Mouse (Mus musculus) ovary, postnatal 14 days (tissue): ENCODE results near the gene Olfr105-ps.

Experiments
- DNase-seq: peaks from one replicate; pipeline ENCODE4 v3.0.0; 2022; ENCODE audit warnings: low spot score

Olfr105-ps gene

GRCm38 (mm10) chr17:37378733-37379132, at the start of gene Olfr105-ps:
TSS of gene Olfr105-ps (plus strand) at chr17:37379033.
- no peak for DNase-seq

- DNase-seq: no peak
Observed at GRCm38 (mm10) chr17:37339598-37339997, 39.2 kb upstream of the Olfr105-ps start, which contains the start of gene Olfr103. TSS of gene Olfr103 (minus strand) at chr17:37339698.

DNA sequence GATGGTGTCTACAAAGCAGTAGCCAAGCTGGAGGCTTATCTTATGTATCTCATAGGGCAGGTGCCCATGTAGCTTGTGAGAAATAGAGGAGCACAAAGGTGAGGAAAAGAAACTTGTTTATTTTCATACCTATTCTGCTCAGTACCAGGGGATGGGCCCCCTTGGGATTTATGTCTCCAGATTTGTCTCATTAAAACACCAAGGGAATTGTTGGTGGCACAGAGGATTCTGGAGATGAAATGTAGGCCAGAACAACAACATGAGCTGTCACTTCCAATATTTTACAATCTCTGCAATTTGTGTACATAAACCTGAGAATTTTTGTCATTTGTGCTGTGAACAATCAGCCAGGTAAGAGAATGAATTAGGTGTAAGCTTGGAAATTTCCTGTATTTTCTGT, 19.6 kb upstream of the Olfr105-ps start, which contains the start of gene Olfr104-ps:
Gene Olfr104-ps (plus strand): TSS at position 301 of the 400 bp plus-strand sequence.
- no peak for DNase-seq

- no peak for DNase-seq
Observed at GRCm38 (mm10) chr17:37390093-37390492, 11.3 kb downstream of the Olfr105-ps start, which contains the start of gene Olfr106-ps. TSS of gene Olfr106-ps (plus strand) at chr17:37390393.

DNA sequence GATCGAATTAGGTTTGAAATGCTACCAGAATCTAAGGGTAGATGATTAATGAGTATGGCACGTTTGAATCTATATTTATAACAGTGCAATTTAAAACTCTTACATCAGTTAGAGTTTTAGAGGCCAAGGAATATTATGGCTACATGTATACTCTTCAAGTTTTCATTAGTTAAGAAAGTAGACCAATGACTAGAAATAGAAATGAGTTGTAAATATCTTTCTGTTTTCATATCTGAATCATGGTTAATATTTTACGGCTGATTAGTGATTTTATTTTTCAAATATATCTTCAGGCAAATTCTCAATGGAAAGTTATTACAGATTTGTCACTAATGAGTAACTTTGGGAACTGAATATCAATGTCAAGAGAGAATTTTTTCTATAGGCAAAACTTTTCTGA, 20.1 kb downstream of the Olfr105-ps start, which contains the start of gene Olfr107:
Gene Olfr107 (plus strand): TSS at position 301 of the 400 bp plus-strand sequence.
- DNase-seq: no peak

DNA sequence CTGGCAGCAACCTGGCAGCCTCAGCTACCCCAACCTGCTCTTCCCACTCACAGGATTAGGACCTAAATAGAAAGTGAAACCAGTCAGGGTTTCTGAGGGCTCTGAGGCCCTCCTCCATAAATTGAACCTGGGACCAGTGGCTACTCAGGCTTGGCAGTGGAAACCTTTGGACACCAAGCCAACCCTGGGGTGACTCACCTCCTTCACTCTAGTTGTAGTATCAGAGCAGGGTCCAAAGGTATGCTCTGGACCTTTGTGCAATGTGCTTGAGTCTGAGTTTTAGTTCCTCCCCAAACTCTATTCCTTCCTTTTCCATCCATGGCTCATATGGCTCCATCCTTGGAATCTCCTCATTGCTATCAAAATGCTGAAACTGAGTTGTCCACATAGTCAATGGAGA, 34.5 kb downstream of the Olfr105-ps start:
- DNase-seq: no peak
